Mouse (Mus musculus): ENCODE measurements around the gene Sst. TPM values are rescaled to one million over a fixed set of nuclear protein-coding genes. Genes with fewer than 3 reads are reported as not detected.

Sst gene
- polyA plus RNA-seq (2014; fragmentation: Nextera tagmentation; extraction: Ambion mirVana): 0.33 TPM in 1 of 2 replicates, not detected in the other

DNA sequence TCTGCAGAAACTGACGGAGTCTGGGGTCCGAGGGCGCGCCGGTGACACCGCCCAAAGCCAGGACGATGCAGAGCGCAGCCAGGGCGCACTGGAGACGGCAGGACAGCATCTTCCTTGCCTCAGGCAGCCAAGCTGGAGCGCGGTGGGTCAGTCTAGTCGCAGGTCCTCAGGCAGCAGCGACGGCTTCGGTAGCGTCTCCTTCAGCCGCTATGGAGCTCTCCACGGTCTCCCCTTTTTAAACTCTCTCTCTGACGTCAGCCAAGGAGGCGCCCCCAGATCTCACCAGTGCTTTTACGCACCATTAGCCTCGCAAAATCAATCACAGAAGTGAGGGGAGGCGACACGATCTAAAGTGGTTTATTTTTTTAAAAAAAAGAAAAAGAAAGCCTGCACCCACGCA lies at the start of gene Sst:
Sst (minus strand) TSS at position 323 of the 400 bp plus-strand sequence.
- WGBS: 11% methylated on average over 26 of the region's 26 CpGs
- Histone ChIP-seq H3K27me3 (replicated peaks; ENCODE audit: control insufficient read depth, insufficient read depth, low read length) (peaks cover 16% of the 10 kb centered on the region), H3K9me3 (ENCODE audit: control insufficient read depth, low read length) (no peaks in the 10 kb centered on the region; the same call in 1 of the 2 replicates), H3K4me2 (no peak within 1 kb of the TSS), H3K27ac (ENCODE audit: low read depth, low read length) (no peak within 1 kb of the TSS), H3K36me3 (ENCODE audit: control insufficient read depth, insufficient read depth, low read length) (no peaks in the 10 kb centered on the region), H3K9ac (ENCODE audit: low read depth, low read length) (no peak within 1 kb of the TSS), H3K4me1 (replicated peaks; ENCODE audit: control insufficient read depth, insufficient read depth, low read length) (no peaks in the 10 kb centered on the region), H3K4me3 (ENCODE audit: low read depth, low read length) (no peak within 1 kb of the TSS)
- DNase-seq (ENCODE audit: low spot score) (no peak), ATAC-seq (replicated peaks; ENCODE audit: low FRiP score) (no peak)

DNA sequence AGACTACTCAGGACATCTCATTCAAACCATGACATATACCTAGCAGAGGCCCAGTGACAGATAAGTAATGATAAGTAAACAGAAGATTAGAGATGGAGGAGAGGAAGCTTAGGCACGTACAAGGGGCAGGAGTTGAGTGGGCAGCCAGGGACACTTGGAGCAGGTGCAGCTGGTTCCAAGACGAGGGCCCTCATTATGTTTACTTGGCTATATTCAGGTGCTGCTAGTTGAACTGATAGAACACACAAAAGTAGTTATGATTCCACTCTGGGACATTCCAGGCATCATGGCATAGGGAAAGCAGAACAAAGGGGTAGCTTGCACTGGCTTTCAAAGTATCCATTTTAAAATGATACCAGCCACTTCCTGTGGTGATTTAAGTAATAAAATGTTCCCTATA lies 43.6 kb upstream of the Sst start:
- H3K4me2 ChIP-seq: no peak overlapping the region
- 54% methylated on average over 2 of the region's 2 CpGs for WGBS
- DNase-seq (ENCODE audit: low spot score) (no peak), ATAC-seq (replicated peaks; ENCODE audit: low FRiP score) (no peak)
- H3K36me3 ChIP-seq (ENCODE audit: control insufficient read depth, insufficient read depth, low read length): no peaks in the 10 kb centered on the region
- H3K4me3 ChIP-seq (ENCODE audit: low read depth, low read length): no peak overlapping the region
- H3K9ac ChIP-seq (ENCODE audit: low read depth, low read length): no peak overlapping the region
- H3K4me1 ChIP-seq (replicated peaks; ENCODE audit: control insufficient read depth, insufficient read depth, low read length): no peaks in the 10 kb centered on the region
- H3K27me3 ChIP-seq (replicated peaks; ENCODE audit: control insufficient read depth, insufficient read depth, low read length): no peaks in the 10 kb centered on the region
- no peak overlapping the region for H3K27ac ChIP-seq (ENCODE audit: low read depth, low read length)
- no peaks in the 10 kb centered on the region for H3K9me3 ChIP-seq (ENCODE audit: control insufficient read depth, low read length)

- no peaks in the 10 kb centered on the region for H3K9me3 ChIP-seq (ENCODE audit: control insufficient read depth, low read length)
- WGBS: 84% methylated on average over 11 of the region's 11 CpGs
- no peak within 1 kb of the TSS for H3K9ac ChIP-seq (ENCODE audit: low read depth, low read length)
- no peak within 1 kb of the TSS for H3K4me2 ChIP-seq
- H3K36me3 ChIP-seq (ENCODE audit: control insufficient read depth, insufficient read depth, low read length): no peaks in the 10 kb centered on the region
- H3K27ac ChIP-seq (ENCODE audit: low read depth, low read length): no peak within 1 kb of the TSS
- DNase-seq (ENCODE audit: low spot score) (no peak), ATAC-seq (replicated peaks; ENCODE audit: low FRiP score) (no peak)
- no peaks in the 10 kb centered on the region for H3K27me3 ChIP-seq (replicated peaks; ENCODE audit: control insufficient read depth, insufficient read depth, low read length)
- H3K4me1 ChIP-seq (replicated peaks; ENCODE audit: control insufficient read depth, insufficient read depth, low read length): no peaks in the 10 kb centered on the region
- no peak within 1 kb of the TSS for H3K4me3 ChIP-seq (ENCODE audit: low read depth, low read length)
Measured at GRCm38 (mm10) chr16:23932294-23932693, 41.5 kb upstream of the Sst start, which contains the start of gene Rtp2. TSS of gene Rtp2 (minus strand) at chr16:23932394.

GRCm38 (mm10) chr16:23931275-23931674 lies 40.5 kb upstream of the Sst start:
- H3K4me1 ChIP-seq (replicated peaks; ENCODE audit: control insufficient read depth, insufficient read depth, low read length): no peaks in the 10 kb centered on the region
- H3K4me2 ChIP-seq: no peak overlapping the region
- ATAC-seq (replicated peaks; ENCODE audit: low FRiP score): no peak
- H3K27me3 ChIP-seq (replicated peaks; ENCODE audit: control insufficient read depth, insufficient read depth, low read length): no peaks in the 10 kb centered on the region
- H3K27ac ChIP-seq (ENCODE audit: low read depth, low read length): no peak overlapping the region
- no peaks in the 10 kb centered on the region for H3K9me3 ChIP-seq (ENCODE audit: control insufficient read depth, low read length)
- no peak for DNase-seq (ENCODE audit: low spot score)
- H3K4me3 ChIP-seq (ENCODE audit: low read depth, low read length): no peak overlapping the region
- 62% methylated on average over 18 of the region's 18 CpGs for WGBS
- no peak overlapping the region for H3K9ac ChIP-seq (ENCODE audit: low read depth, low read length)
- H3K36me3 ChIP-seq (ENCODE audit: control insufficient read depth, insufficient read depth, low read length): no peaks in the 10 kb centered on the region

GRCm38 (mm10) chr16:23930426-23931073 lies 39.8 kb upstream of the Sst start:
- ATAC-seq (replicated peaks; ENCODE audit: low FRiP score) (no peak), DNase-seq (ENCODE audit: low spot score) (no peak)
- WGBS: 87% methylated on average over 3 of the region's 3 CpGs
- Histone ChIP-seq H3K27ac (ENCODE audit: low read depth, low read length) (no peak overlapping the region), H3K9ac (ENCODE audit: low read depth, low read length) (no peak overlapping the region), H3K9me3 (ENCODE audit: control insufficient read depth, low read length) (no peaks in the 10 kb centered on the region), H3K4me2 (no peak overlapping the region), H3K27me3 (replicated peaks; ENCODE audit: control insufficient read depth, insufficient read depth, low read length) (no peaks in the 10 kb centered on the region), H3K4me1 (replicated peaks; ENCODE audit: control insufficient read depth, insufficient read depth, low read length) (no peaks in the 10 kb centered on the region), H3K36me3 (ENCODE audit: control insufficient read depth, insufficient read depth, low read length) (no peaks in the 10 kb centered on the region), H3K4me3 (ENCODE audit: low read depth, low read length) (no peak overlapping the region)

DNA sequence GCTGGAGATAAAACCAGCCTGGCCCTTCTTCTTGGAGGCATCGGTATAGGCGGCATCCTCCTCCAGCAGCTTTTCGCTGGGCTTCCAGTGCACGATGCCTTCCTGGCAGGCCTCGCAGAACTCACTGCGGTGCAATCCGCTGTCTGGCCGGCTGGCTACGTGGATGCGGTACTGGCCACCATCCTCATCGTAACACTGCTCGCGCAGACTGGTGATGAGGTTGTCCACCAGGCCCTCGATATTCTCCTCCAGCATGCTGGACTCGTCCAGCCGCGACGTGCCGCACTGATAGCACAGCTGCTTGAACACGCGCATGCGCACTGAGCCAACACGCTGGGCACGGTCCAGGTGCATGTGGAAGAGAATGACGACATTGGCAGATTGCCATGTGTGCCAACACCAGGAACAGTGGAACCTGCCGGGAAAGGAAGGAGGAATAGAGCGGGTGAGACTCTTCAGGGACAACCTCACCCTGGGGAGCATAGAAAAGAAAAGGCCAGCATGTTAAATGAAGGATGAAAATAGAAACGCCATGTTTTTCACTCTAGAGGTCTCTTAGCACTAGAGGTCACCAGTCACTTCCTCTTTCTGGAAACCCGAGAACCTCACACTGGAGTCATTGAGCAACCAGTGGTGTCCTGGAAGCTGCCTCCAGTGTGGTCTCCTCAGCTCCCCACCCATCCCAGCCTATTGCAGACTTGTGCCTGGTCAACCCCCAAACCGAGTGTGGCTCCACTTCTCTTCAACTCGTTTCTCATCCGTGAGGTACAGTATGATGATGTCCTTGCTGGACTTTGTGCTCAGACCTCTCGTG lies 36.8 kb upstream of the Sst start:
- no peak overlapping the region for H3K4me3 ChIP-seq (ENCODE audit: low read depth, low read length)
- H3K9me3 ChIP-seq (ENCODE audit: control insufficient read depth, low read length): no peaks in the 10 kb centered on the region
- no peak overlapping the region for H3K4me2 ChIP-seq
- no peak overlapping the region for H3K27ac ChIP-seq (ENCODE audit: low read depth, low read length)
- no peak for DNase-seq (ENCODE audit: low spot score)
- no peak overlapping the region for H3K9ac ChIP-seq (ENCODE audit: low read depth, low read length)
- 87% methylated on average over 33 of the region's 33 CpGs for WGBS
- H3K27me3 ChIP-seq (replicated peaks; ENCODE audit: control insufficient read depth, insufficient read depth, low read length): no peaks in the 10 kb centered on the region
- H3K4me1 ChIP-seq (replicated peaks; ENCODE audit: control insufficient read depth, insufficient read depth, low read length): no peaks in the 10 kb centered on the region
- ATAC-seq (replicated peaks; ENCODE audit: low FRiP score): no peak
- no peaks in the 10 kb centered on the region for H3K36me3 ChIP-seq (ENCODE audit: control insufficient read depth, insufficient read depth, low read length)

DNA sequence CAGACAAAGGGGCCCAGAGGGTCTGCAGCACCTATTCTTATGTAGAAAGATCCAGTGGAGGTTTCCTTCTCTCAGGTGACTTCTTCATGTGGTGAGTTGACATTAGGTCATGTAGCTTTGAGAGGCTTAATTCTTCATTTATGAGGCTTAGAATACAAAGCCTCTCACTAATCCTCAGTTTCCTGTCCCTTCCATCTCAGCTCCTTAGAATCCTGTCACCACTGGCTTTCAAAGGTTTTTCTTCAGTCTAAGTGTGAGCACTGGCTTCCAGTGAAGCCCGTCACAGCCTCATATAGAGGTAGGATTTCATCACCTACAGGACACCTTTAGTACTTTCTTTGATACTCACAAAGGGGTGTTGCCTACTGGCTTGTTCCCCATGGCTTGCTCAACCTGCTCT lies 32.1 kb upstream of the Sst start:
- Histone ChIP-seq H3K9ac (ENCODE audit: low read depth, low read length) (no peak overlapping the region), H3K36me3 (ENCODE audit: control insufficient read depth, insufficient read depth, low read length) (no peaks in the 10 kb centered on the region), H3K4me2 (no peak overlapping the region), H3K4me3 (ENCODE audit: low read depth, low read length) (no peak overlapping the region), H3K4me1 (replicated peaks; ENCODE audit: control insufficient read depth, insufficient read depth, low read length) (no peaks in the 10 kb centered on the region), H3K9me3 (ENCODE audit: control insufficient read depth, low read length) (no peaks in the 10 kb centered on the region), H3K27ac (ENCODE audit: low read depth, low read length) (no peak overlapping the region), H3K27me3 (replicated peaks; ENCODE audit: control insufficient read depth, insufficient read depth, low read length) (no peaks in the 10 kb centered on the region)
- WGBS: 77% methylated on average over 1 of the region's 1 CpGs
- no peak for DNase-seq (ENCODE audit: low spot score)
- no peak for ATAC-seq (replicated peaks; ENCODE audit: low FRiP score)

- ATAC-seq (replicated peaks; ENCODE audit: low FRiP score) (no peak), DNase-seq (ENCODE audit: low spot score) (no peak)
- Histone ChIP-seq H3K4me3 (ENCODE audit: low read depth, low read length) (no peak overlapping the region), H3K9me3 (ENCODE audit: control insufficient read depth, low read length) (no peaks in the 10 kb centered on the region), H3K36me3 (ENCODE audit: control insufficient read depth, insufficient read depth, low read length) (no peaks in the 10 kb centered on the region), H3K27me3 (replicated peaks; ENCODE audit: control insufficient read depth, insufficient read depth, low read length) (no peaks in the 10 kb centered on the region), H3K4me1 (replicated peaks; ENCODE audit: control insufficient read depth, insufficient read depth, low read length) (no peaks in the 10 kb centered on the region), H3K9ac (ENCODE audit: low read depth, low read length) (no peak overlapping the region), H3K4me2 (no peak overlapping the region), H3K27ac (ENCODE audit: low read depth, low read length) (no peak overlapping the region)
- 64% methylated on average over 5 of the region's 5 CpGs for WGBS
Measured at GRCm38 (mm10) chr16:23921697-23922096, 30.9 kb upstream of the Sst start.

GRCm38 (mm10) chr16:23919418-23919817 lies 28.7 kb upstream of the Sst start:
- Histone ChIP-seq H3K9ac (ENCODE audit: low read depth, low read length) (no peak overlapping the region), H3K4me3 (ENCODE audit: low read depth, low read length) (no peak overlapping the region), H3K36me3 (ENCODE audit: control insufficient read depth, insufficient read depth, low read length) (no peaks in the 10 kb centered on the region), H3K4me2 (no peak overlapping the region), H3K4me1 (replicated peaks; ENCODE audit: control insufficient read depth, insufficient read depth, low read length) (no peaks in the 10 kb centered on the region), H3K9me3 (ENCODE audit: control insufficient read depth, low read length) (no peaks in the 10 kb centered on the region), H3K27ac (ENCODE audit: low read depth, low read length) (no peak overlapping the region), H3K27me3 (replicated peaks; ENCODE audit: control insufficient read depth, insufficient read depth, low read length) (no peaks in the 10 kb centered on the region)
- no peak for ATAC-seq (replicated peaks; ENCODE audit: low FRiP score)
- WGBS: 77% methylated on average over 2 of the region's 2 CpGs
- DNase-seq (ENCODE audit: low spot score): no peak

All from liver, embryonic 11.5 days (tissue).